In the genomic region with DNA sequence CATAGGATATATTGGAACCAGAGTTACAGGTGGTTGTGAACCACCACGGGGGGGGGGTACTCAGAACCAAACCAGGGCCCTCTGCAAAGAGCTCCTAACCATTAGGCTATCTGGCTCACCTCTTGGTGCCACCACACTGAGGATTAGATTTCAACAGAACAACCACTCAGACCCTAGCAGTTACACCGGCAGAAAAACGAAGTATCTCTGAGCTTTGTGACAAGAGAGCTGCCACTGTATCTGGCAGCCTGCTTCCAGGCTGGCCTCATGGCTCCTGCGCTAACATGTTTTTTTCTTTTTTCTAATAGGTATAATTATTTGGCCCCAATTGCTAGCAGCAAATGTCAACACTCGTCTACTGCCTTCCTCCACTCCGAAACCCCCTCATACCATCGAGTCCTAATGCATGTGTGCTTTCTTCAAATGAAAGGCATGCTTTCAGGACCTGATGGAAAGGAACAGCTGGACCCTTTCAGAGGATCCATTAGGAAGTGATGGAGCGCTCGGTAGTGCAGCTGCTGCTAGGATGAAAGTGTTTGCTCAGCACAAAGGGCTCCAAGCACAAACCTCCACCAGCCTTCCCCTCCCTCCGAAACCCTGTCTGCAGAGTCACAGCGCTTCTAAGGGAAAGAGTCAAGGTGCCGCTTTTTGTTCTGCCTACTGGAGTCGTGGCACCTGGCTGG, we compare ENCODE assay signal across 11 mouse cellular contexts. TPM values are rescaled to one million over a fixed set of nuclear protein-coding genes. Genes with fewer than 3 reads are reported as not detected.
A peak's percentile ranks its signal among the peaks of the same experiment; 100 is the strongest.
DNase-seq lines count a peak whose midpoint lies in the region; ATAC-seq and TF ChIP-seq lines count a peak whose summit lies in the region.
"Had no signal": no experiment of that assay in that cellular context is flagged by ENCODE, and none has a peak within 500 bp of the region (broad histone marks: within the 10 kb centered on the region; RNA-seq: fewer than 3 reads in every experiment).

No protein-coding gene starts in this region.

- WGBS in lung, embryonic 14.5 days = 41% methylated on average over 13 of the region's 13 CpGs
- WGBS in lung, adult 2 months = 68% methylated on average over 13 of the region's 13 CpGs
- 53% methylated on average over 13 of the region's 13 CpGs for WGBS in forebrain, embryonic 15.5 days
- 83% methylated on average over 13 of the region's 13 CpGs for WGBS in limb, embryonic 12.5 days
- 64% methylated on average over 13 of the region's 13 CpGs for WGBS in neural tube, embryonic 15.5 days

- ATAC-seq in lung, embryonic 14.5 days (ENCODE audit: insufficient read depth) = peak; percentile 87
- peak; percentile 96 for ATAC-seq in forebrain, embryonic 15.5 days (replicated peaks)
- no peak for ATAC-seq in limb, embryonic 12.5 days (ENCODE audit: insufficient number of reproducible peaks, insufficient read depth, low FRiP score, low TSS enrichment, low read depth)
- ATAC-seq in neural tube, embryonic 15.5 days (ENCODE audit: low FRiP score) = peak; percentile 86
- no peak for ATAC-seq in inflammation-experienced regulatory T-cells, adult 6 months
- ATAC-seq: activated CD4-positive, CD25-positive, alpha-beta regulatory T cell, adult 4 months; liver, postnatal 0 days had no signal

- no peaks in the 10 kb centered on the region for H3K36me3 ChIP-seq in lung, embryonic 14.5 days (ENCODE audit: insufficient read depth)
- no peaks in the 10 kb centered on the region for H3K36me3 ChIP-seq in forebrain, embryonic 15.5 days
- no peaks in the 10 kb centered on the region for H3K36me3 ChIP-seq in limb, embryonic 12.5 days
- no peaks in the 10 kb centered on the region for H3K36me3 ChIP-seq in neural tube, embryonic 15.5 days

- no peak for TF ChIP-seq POLR2A in lung, adult 2 months (IDR thresholded peaks at IDR 0.05; ENCODE audit: borderline replicate concordance, extremely low read depth, low read depth, low read length)

- H3K4me1 ChIP-seq in lung, embryonic 14.5 days (ENCODE audit: insufficient read depth) = no peaks in the 10 kb centered on the region
- no peaks in the 10 kb centered on the region for H3K4me1 ChIP-seq in lung, adult 2 months (ENCODE audit: control insufficient read depth, insufficient read depth, low read length)
- peaks cover 4% of the 10 kb centered on the region; the same call in 1 of the 2 replicates for H3K4me1 ChIP-seq in forebrain, embryonic 15.5 days
- H3K4me1 ChIP-seq in limb, embryonic 12.5 days (replicated peaks) = peaks cover 1% of the 10 kb centered on the region; the same call in 1 of the 2 replicates
- H3K4me1 ChIP-seq in neural tube, embryonic 15.5 days = no peaks in the 10 kb centered on the region; the same call in 1 of the 2 replicates

- H3K9me3 ChIP-seq in lung, embryonic 14.5 days (ENCODE audit: low read depth, low read length) = no peaks in the 10 kb centered on the region
- no peaks in the 10 kb centered on the region for H3K9me3 ChIP-seq in forebrain, embryonic 15.5 days
- H3K9me3 ChIP-seq in limb, embryonic 12.5 days = peaks cover 6% of the 10 kb centered on the region
- H3K9me3 ChIP-seq in neural tube, embryonic 15.5 days (replicated peaks) = no peaks in the 10 kb centered on the region

- H3K4me2 ChIP-seq in lung, embryonic 14.5 days = no peak overlapping the region
- H3K4me2 ChIP-seq in forebrain, embryonic 15.5 days (replicated peaks) = no peak overlapping the region
- no peak overlapping the region for H3K4me2 ChIP-seq in limb, embryonic 12.5 days
- 0 out of 2 replicates have a peak overlapping the region, but pooled peaks have one; percentile 13 for H3K4me2 ChIP-seq in neural tube, embryonic 15.5 days

- H3K9ac ChIP-seq in lung, embryonic 14.5 days = no peak overlapping the region
- H3K9ac ChIP-seq in forebrain, embryonic 15.5 days (replicated peaks) = no peak overlapping the region
- no peak overlapping the region for H3K9ac ChIP-seq in limb, embryonic 12.5 days (replicated peaks)
- H3K9ac ChIP-seq in neural tube, embryonic 15.5 days (replicated peaks) = no peak overlapping the region
- H3K9ac ChIP-seq: liver, postnatal 0 days had no signal

- no peak for TF ChIP-seq CTCF in lung, embryonic 14.5 days (IDR thresholded peaks at IDR 0.05; ENCODE audit: low read depth)
- no peak for TF ChIP-seq CTCF in lung, adult 2 months (IDR thresholded peaks at IDR 0.05; ENCODE audit: insufficient read depth, low read length)

- peak; percentile 77 for DNase-seq in lung, embryonic 14.5 days
- no peak for DNase-seq in lung, adult 2 months
- no peak for DNase-seq in cerebellum, adult 9-11 months
- no peak for DNase-seq in right cerebral cortex, postnatal 14 days
- DNase-seq: cerebellum, adult 11-12 months; liver, postnatal 0 days had no signal

- no peak overlapping the region for H3K27ac ChIP-seq in lung, embryonic 14.5 days (ENCODE audit: low read depth)
- peak overlapping the region; percentile 70 for H3K27ac ChIP-seq in forebrain, embryonic 15.5 days (replicated peaks)
- H3K27ac ChIP-seq in limb, embryonic 12.5 days = 0 out of 2 replicates have a peak overlapping the region, but pooled peaks have one; percentile 50
- 0 out of 2 replicates have a peak overlapping the region, but pooled peaks have one; percentile 24 for H3K27ac ChIP-seq in neural tube, embryonic 15.5 days (replicated peaks)

- H3K4me3 ChIP-seq in lung, embryonic 14.5 days (ENCODE audit: low read depth, low read length) = no peak overlapping the region
- no peak overlapping the region for H3K4me3 ChIP-seq in lung, adult 2 months (replicated peaks; ENCODE audit: extremely low read depth, low read depth, low read length)
- no peak overlapping the region for H3K4me3 ChIP-seq in forebrain, embryonic 15.5 days
- H3K4me3 ChIP-seq in limb, embryonic 12.5 days (replicated peaks) = no peak overlapping the region
- no peak overlapping the region for H3K4me3 ChIP-seq in neural tube, embryonic 15.5 days (replicated peaks)

- H3K27me3 ChIP-seq in lung, embryonic 14.5 days (ENCODE audit: insufficient read depth, low read length) = no peaks in the 10 kb centered on the region
- H3K27me3 ChIP-seq in forebrain, embryonic 15.5 days = no peaks in the 10 kb centered on the region
- H3K27me3 ChIP-seq in limb, embryonic 12.5 days = no peaks in the 10 kb centered on the region
- no peaks in the 10 kb centered on the region for H3K27me3 ChIP-seq in neural tube, embryonic 15.5 days (replicated peaks)

RNA-seq across cellular contexts. Expression of a gene that starts 53.0 kb away (rescaled TPM):
- 497 and 531 TPM in 2 replicates for polyA plus RNA-seq in lung, embryonic 14.5 days (2014; fragmentation: Nextera tagmentation; extraction: Ambion mirVana)
- 228 and 245 TPM in 2 replicates for polyA plus RNA-seq in lung, adult 2 months (2012; rRNA removed)
- polyA plus RNA-seq in forebrain, embryonic 15.5 days (2015; fragmentation: Nextera tagmentation; extraction: Ambion mirVana) = 528 and 529 TPM in 2 replicates
- 491 and 495 TPM in 2 replicates for polyA plus RNA-seq in limb, embryonic 12.5 days (2016; fragmentation: Nextera tagmentation; extraction: Ambion mirVana)
- polyA plus RNA-seq in neural tube, embryonic 15.5 days (2015; fragmentation: Nextera tagmentation; extraction: Ambion mirVana) = 598 and 611 TPM in 2 replicates
- 100 to 1,000 TPM; 310 to 362 (median 335) TPM for polyA plus RNA-seq in inflammation-experienced regulatory T-cells, adult 6 months (2017; shearing (Covaris generic))

RNA-seq across cellular contexts. Expression of a gene that starts 53.1 kb away (rescaled TPM):
- 11.9 and 13.3 TPM in 2 replicates for polyA plus RNA-seq in lung, embryonic 14.5 days (2014; fragmentation: Nextera tagmentation; extraction: Ambion mirVana)
- polyA plus RNA-seq in lung, adult 2 months (2012; rRNA removed) = 26.2 and 28.4 TPM in 2 replicates
- 19.7 and 21.5 TPM in 2 replicates for polyA plus RNA-seq in forebrain, embryonic 15.5 days (2015; fragmentation: Nextera tagmentation; extraction: Ambion mirVana)
- polyA plus RNA-seq in limb, embryonic 12.5 days (2016; fragmentation: Nextera tagmentation; extraction: Ambion mirVana) = 20.8 and 21.4 TPM in 2 replicates
- polyA plus RNA-seq in neural tube, embryonic 15.5 days (2015; fragmentation: Nextera tagmentation; extraction: Ambion mirVana) = 13.6 and 14.4 TPM in 2 replicates
- polyA plus RNA-seq in inflammation-experienced regulatory T-cells, adult 6 months (2017; shearing (Covaris generic)) = 1 to 10 TPM; 1.8 to 3.7 (median 3.5) TPM

Comparison
In these comparisons a context has a peak if more than half of its experiments do, and no peak if none do; other contexts are left out.
1. ATAC-seq: peak in lung, embryonic 14.5 days (single experiment), forebrain, embryonic 15.5 days (single experiment) and neural tube, embryonic 15.5 days (single experiment); none in limb, embryonic 12.5 days (single experiment) and inflammation-experienced regulatory T-cells, adult 6 months (single experiment).